Mouse (Mus musculus) lung, postnatal 0 days (tissue): ENCODE results near the gene Gli2. TPM values are rescaled to one million over a fixed set of nuclear protein-coding genes. Genes with fewer than 3 reads are reported as not detected.
A peak's percentile ranks its signal among the peaks of the same experiment; 100 is the strongest.

Experiments used
- ATAC-seq: fragments of 200-750 bp; cut with Nextera tagmentation; 2 replicates; pipeline ENCODE4 v1.8.0; 2017; ENCODE audit warnings: moderate library complexity
- DNase-seq: peaks from one replicate; pipeline ENCODE4 v3.0.0-alpha.2; 2016; ENCODE audit warnings: low spot score
- H3K27ac ChIP-seq: fragments of 300-500 bp; sonication (generic); 2 replicates; pipeline ENCODE4 v1.5.1; 2014; ENCODE audit warnings: antibody characterized with exemption, mild to moderate bottlenecking, low read length, mixed read lengths
- H3K27me3 ChIP-seq: fragments of 300-500 bp; sonication (generic); replicated peaks from 2 replicates; pipeline ENCODE4 v1.6.1; 2014; ENCODE audit warnings: low read length, mixed read lengths; ENCODE audit not compliant: insufficient read depth
- H3K36me3 ChIP-seq: fragments of 300-500 bp; sonication (generic); 2 replicates; pipeline ENCODE4 v1.6.1; 2014; ENCODE audit warnings: low read length, mixed read lengths; ENCODE audit not compliant: insufficient read depth
- H3K4me1 ChIP-seq: fragments of 300-500 bp; sonication (generic); 2 replicates; pipeline ENCODE4 v1.6.1; 2014; ENCODE audit warnings: antibody characterized with exemption, low read depth, low read length, mixed read lengths; ENCODE audit not compliant: insufficient read depth
- H3K4me2 ChIP-seq: fragments of 300-500 bp; sonication (generic); replicated peaks from 2 replicates; pipeline ENCODE4 v1.6.1; 2014; ENCODE audit warnings: low read depth, mild to moderate bottlenecking, low read length, moderate library complexity, mixed read lengths
- H3K4me3 ChIP-seq: fragments of 300-500 bp; sonication (generic); 2 replicates; pipeline ENCODE4 v1.5.1; 2014; ENCODE audit warnings: low read depth, low read length
- H3K9ac ChIP-seq: fragments of 300-500 bp; sonication (generic); replicated peaks from 2 replicates; pipeline ENCODE4 v1.6.1; 2014; ENCODE audit warnings: low read depth, mild to moderate bottlenecking
- H3K9me3 ChIP-seq: fragments of 300-500 bp; sonication (generic); 2 replicates; pipeline ENCODE4 v1.6.1; 2016; ENCODE audit warnings: low read length, mixed read lengths
- CTCF ChIP-seq: IDR thresholded peaks from 2 replicates; pipeline ENCODE4 v1.5.1; 2016; ENCODE audit warnings: antibody characterized with exemption, mild to moderate bottlenecking
- EP300 ChIP-seq: IDR thresholded peaks from 2 replicates; pipeline ENCODE4 v1.6.1; 2016; ENCODE audit warnings: antibody characterized with exemption, mild to moderate bottlenecking, control low read depth
- WGBS: fragments of 180-500 bp; shearing (Covaris S2); extraction: QIAGEN DNeasy Blood & Tissue Kit; methylation state at CpG from one replicate; pipeline ENCODE4 v1.1.7; 2014; 5-methylcytosine and 5-hydroxymethylcytosine counted together
- polyA plus RNA-seq: library from polyadenylated mRNA; unstranded; fragments of >200 nt; fragmentation: Nextera tagmentation; extraction: Ambion mirVana; gene quantifications from 2 replicates; pipeline ENCODE4 v1.2.1, GENCODE M21; 2015

Gli2 gene
- polyA plus RNA-seq, 1 experiment from 2014 or later, result 2.7 TPM

DNA sequence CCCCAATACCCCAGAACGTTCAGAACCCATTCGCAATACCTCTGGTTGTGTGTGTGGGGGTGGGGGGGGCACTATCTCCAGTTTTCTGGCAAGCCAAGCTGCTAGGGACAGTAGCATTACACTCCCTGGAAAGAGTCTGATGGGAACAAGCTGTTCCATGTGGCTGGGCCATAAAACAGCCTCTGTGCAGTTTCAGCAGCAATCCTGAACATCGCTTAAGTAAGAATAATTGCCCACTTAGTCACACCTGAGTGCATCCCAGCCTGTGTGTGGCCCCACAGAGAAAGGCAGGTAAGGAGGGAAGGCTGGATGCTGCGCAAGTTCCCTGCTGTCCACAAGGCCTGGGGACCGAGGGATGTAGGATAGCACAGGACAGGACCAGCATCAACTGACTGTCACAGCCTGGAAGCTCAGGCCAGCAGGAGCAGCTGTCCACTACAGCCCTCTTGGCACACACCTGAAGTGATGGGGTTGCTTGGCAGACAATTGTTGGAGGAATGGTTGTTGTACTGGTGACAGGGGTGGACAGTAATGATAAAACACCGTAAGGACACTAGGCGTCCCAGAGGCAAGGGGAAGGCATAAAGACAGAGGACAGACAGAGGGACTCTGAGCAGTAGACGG, 58.8 kb downstream of the Gli2 start:
- Histone ChIP-seq H3K4me1 (no peaks in the 10 kb centered on the region), H3K9ac (no peak overlapping the region), H3K36me3 (no peaks in the 10 kb centered on the region), H3K4me2 (no peak overlapping the region), H3K9me3 (no peaks in the 10 kb centered on the region), H3K27me3 (no peaks in the 10 kb centered on the region), H3K27ac (no peak overlapping the region), H3K4me3 (no peak overlapping the region)
- DNase-seq (no peak), ATAC-seq (no peak)
- WGBS, result 84% methylated on average over 8 of the region's 8 CpGs
- TF ChIP-seq CTCF (no peak), EP300 (no peak)

DNA sequence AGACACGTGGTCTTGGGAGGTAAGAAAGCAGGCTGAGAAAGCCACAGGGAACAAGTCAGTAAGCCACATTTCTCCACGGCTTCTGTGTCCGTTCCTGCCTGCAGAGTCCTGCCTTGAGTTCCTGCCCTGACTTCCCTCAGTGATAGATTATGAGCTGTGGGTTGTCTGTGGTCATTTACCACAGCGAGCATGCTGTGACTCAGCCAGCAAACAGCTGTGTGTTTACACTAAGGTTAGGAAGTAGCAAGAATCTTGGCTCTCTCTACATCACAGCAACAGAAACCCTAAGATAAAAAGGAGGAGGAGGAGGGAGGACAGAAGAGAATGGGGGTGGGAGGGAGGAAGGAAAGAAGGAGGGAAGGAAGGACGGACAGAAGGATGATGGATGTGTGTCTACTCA, 59.6 kb downstream of the Gli2 start:
- DNase-seq, result peak; percentile 40
- H3K4me1 ChIP-seq, result no peaks in the 10 kb centered on the region
- H3K9ac ChIP-seq, result no peak overlapping the region
- no peaks in the 10 kb centered on the region for H3K9me3 ChIP-seq
- H3K36me3 ChIP-seq, result no peaks in the 10 kb centered on the region
- no peaks in the 10 kb centered on the region for H3K27me3 ChIP-seq
- H3K27ac ChIP-seq, result no peak overlapping the region
- WGBS, result 42% methylated on average over 5 of the region's 5 CpGs
- no peak for TF ChIP-seq CTCF
- no peak for TF ChIP-seq EP300
- no peak overlapping the region for H3K4me2 ChIP-seq
- peak; percentile 35; the same call in 1 of the 2 replicates for ATAC-seq
- no peak overlapping the region for H3K4me3 ChIP-seq

DNA sequence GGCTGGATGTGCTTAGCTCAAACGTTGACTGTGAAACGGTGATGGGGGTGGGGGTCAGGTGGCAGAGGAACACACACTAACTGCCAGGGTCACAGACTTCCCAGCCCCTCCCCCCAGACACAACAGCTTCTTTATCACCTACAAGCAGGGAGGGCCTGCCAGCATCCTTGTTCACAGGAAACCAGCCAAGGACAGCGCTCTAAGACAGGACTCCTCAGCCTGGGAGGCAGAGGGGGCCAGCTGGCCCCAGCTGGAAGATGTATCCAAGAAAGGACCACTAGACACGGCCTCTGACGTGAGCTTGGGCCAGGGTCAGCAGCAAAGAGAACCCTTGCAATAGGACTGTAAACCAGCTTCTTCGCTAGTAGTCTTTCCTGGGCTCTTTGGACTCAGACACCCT, 65.1 kb downstream of the Gli2 start:
- ATAC-seq (peak; percentile 23; the same call in 1 of the 2 replicates), DNase-seq (no peak)
- Histone ChIP-seq H3K4me2 (no peak overlapping the region), H3K27me3 (no peaks in the 10 kb centered on the region), H3K27ac (no peak overlapping the region), H3K36me3 (no peaks in the 10 kb centered on the region), H3K4me3 (no peak overlapping the region), H3K9me3 (no peaks in the 10 kb centered on the region), H3K9ac (no peak overlapping the region), H3K4me1 (no peaks in the 10 kb centered on the region)
- WGBS, result 47% methylated on average over 6 of the region's 6 CpGs
- TF ChIP-seq CTCF (no peak), EP300 (no peak)

DNA sequence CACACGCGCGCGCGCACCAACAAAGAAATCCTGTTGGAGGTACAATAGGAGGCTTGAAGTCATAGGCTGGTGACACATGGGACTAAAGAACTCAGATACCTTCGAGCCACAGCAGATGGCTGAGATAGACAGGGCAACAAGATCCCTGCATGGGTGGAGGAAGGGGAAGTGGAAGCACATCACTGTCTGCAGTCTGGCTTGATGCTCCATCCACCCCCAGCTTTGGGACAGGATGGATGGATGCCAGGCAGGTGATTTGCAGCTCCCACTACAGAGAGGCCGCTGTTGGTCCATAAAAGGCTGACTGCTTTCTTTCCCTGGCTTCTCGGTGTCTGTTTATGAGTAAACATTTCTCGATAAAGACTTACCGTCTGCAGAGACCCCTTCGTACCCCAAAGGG, 65.9 kb downstream of the Gli2 start:
- Histone ChIP-seq H3K27me3 (no peaks in the 10 kb centered on the region), H3K4me3 (no peak overlapping the region), H3K36me3 (no peaks in the 10 kb centered on the region), H3K4me1 (0 out of 2 replicates have a peak, but pooled peaks cover 2% of the 10 kb centered on the region), H3K27ac (no peak overlapping the region), H3K4me2 (no peak overlapping the region), H3K9me3 (no peaks in the 10 kb centered on the region), H3K9ac (no peak overlapping the region)
- ATAC-seq (no peak), DNase-seq (no peak)
- WGBS, result 81% methylated on average over 11 of the region's 11 CpGs
- TF ChIP-seq CTCF (no peak), EP300 (no peak)

DNA sequence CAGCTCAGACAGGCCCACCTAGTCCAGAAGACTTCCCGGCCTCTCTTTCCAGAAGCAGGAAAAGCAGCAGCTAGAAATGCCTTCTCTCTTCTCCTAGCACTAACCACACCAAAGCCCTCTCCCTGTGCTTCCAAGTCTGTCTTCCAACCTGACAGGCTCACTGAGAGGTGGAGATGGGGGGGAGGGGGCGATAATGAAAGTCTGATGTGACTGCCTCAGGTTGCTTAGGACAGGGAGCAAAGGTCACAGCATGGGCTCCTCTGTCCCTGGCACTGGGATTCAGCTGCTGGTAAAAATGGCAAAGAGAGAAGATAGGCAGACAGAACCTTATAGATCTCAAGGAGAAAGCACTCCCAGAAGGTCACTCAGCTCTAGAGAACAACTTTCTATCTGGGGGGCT, 70.0 kb downstream of the Gli2 start:
- 48% methylated on average over 2 of the region's 2 CpGs for WGBS

DNA sequence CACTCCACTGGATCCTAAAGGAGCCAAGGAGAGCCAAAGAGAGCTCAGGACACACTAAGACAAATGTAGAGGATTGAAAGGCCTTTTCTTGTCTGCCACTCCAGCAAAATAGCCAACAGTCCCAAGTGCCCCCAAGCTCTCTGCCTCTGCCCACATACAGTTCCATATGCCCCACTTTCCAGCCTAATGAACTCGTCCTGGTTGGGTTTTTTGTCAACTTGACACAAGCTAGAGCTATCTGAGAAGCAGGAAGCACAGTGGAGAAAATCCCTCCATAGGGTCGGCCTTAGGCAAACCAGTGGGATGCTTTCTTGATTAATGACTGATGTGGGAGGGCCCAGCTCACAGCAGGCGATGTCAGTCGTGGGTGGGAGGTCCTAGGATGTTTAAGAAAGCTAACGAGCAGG, 70.6 kb downstream of the Gli2 start:
- Histone ChIP-seq H3K9ac (no peak overlapping the region), H3K9me3 (no peaks in the 10 kb centered on the region), H3K36me3 (no peaks in the 10 kb centered on the region), H3K4me2 (no peak overlapping the region), H3K27me3 (no peaks in the 10 kb centered on the region), H3K27ac (peak overlapping the region; percentile 75), H3K4me1 (peaks cover 11% of the 10 kb centered on the region; the same call in 1 of the 2 replicates), H3K4me3 (no peak overlapping the region)
- TF ChIP-seq EP300 (no peak), CTCF (no peak)
- ATAC-seq, result peak; percentile 14
- 10% methylated on average over 5 of the region's 5 CpGs for WGBS
- peak; percentile 50 for DNase-seq

More for the DNA sequence above, 70.0 kb downstream of the Gli2 start:
- ATAC-seq, result no peak
- H3K9ac ChIP-seq, result no peak overlapping the region
- H3K4me1 ChIP-seq, result peaks cover 11% of the 10 kb centered on the region; the same call in 1 of the 2 replicates
- H3K4me2 ChIP-seq, result no peak overlapping the region
- H3K27ac ChIP-seq, result 0 out of 2 replicates have a peak overlapping the region, but pooled peaks have one; percentile 20
- TF ChIP-seq CTCF, result no peak
- TF ChIP-seq EP300, result no peak
- no peaks in the 10 kb centered on the region for H3K27me3 ChIP-seq
- no peak overlapping the region for H3K4me3 ChIP-seq
- H3K9me3 ChIP-seq, result no peaks in the 10 kb centered on the region
- no peak for DNase-seq
- H3K36me3 ChIP-seq, result no peaks in the 10 kb centered on the region
